Mouse (Mus musculus): ENCODE results near the gene Bcl11a.

The Bcl11a gene

GRCm38 (mm10) chr11:24132358-24132757, 54.5 kb downstream of the Bcl11a start:
- DNase-seq (ENCODE audit: low read depth), result no peak

GRCm38 (mm10) chr11:24132853-24133252, 55.0 kb downstream of the Bcl11a start:
- no peak for DNase-seq (ENCODE audit: low read depth)

- no peak for DNase-seq (ENCODE audit: low read depth)
Measured at GRCm38 (mm10) chr11:24133484-24133883, 55.6 kb downstream of the Bcl11a start.

GRCm38 (mm10) chr11:24133928-24134327, 56.1 kb downstream of the Bcl11a start:
- DNase-seq (ENCODE audit: low read depth), result no peak

- no peak for DNase-seq (ENCODE audit: low read depth)
Measured at GRCm38 (mm10) chr11:24135244-24135643, 57.4 kb downstream of the Bcl11a start.

- no peak for DNase-seq (ENCODE audit: low read depth)
Measured at GRCm38 (mm10) chr11:24136084-24136785, 58.4 kb downstream of the Bcl11a start.

GRCm38 (mm10) chr11:24137891-24138290, 60.0 kb downstream of the Bcl11a start:
- DNase-seq (ENCODE audit: low read depth), result no peak

GRCm38 (mm10) chr11:24138600-24139375, 60.9 kb downstream of the Bcl11a start:
- DNase-seq (ENCODE audit: low read depth), result no peak

GRCm38 (mm10) chr11:24139432-24139831, 61.6 kb downstream of the Bcl11a start:
- no peak for DNase-seq (ENCODE audit: low read depth)

- DNase-seq (ENCODE audit: low read depth), result no peak
Measured at GRCm38 (mm10) chr11:24139952-24140351, 62.1 kb downstream of the Bcl11a start.

- no peak for DNase-seq (ENCODE audit: low read depth)
Measured at GRCm38 (mm10) chr11:24140948-24141347, 63.1 kb downstream of the Bcl11a start.

- no peak for DNase-seq (ENCODE audit: low read depth)
Measured at GRCm38 (mm10) chr11:24141479-24142251, 63.8 kb downstream of the Bcl11a start.

- no peak for DNase-seq (ENCODE audit: low read depth)
Measured at GRCm38 (mm10) chr11:24142316-24142715, 64.5 kb downstream of the Bcl11a start.

GRCm38 (mm10) chr11:24144159-24144946, 66.5 kb downstream of the Bcl11a start:
- DNase-seq (ENCODE audit: low read depth), result no peak

- DNase-seq (ENCODE audit: low read depth), result no peak
Measured at GRCm38 (mm10) chr11:24146034-24146433, 68.2 kb downstream of the Bcl11a start.

GRCm38 (mm10) chr11:24146437-24146836, 68.6 kb downstream of the Bcl11a start:
- DNase-seq (ENCODE audit: low read depth), result no peak

GRCm38 (mm10) chr11:24147698-24148097, 69.8 kb downstream of the Bcl11a start:
- DNase-seq (ENCODE audit: low read depth), result no peak

GRCm38 (mm10) chr11:24148545-24148944, 70.7 kb downstream of the Bcl11a start:
- no peak for DNase-seq (ENCODE audit: low read depth)

- no peak for DNase-seq (ENCODE audit: low read depth)
Measured at GRCm38 (mm10) chr11:24149462-24150220, 71.8 kb downstream of the Bcl11a start.

GRCm38 (mm10) chr11:24152076-24152784, 74.4 kb downstream of the Bcl11a start:
- no peak for DNase-seq (ENCODE audit: low read depth)

Data from fibroblast of lung, adult 2 months (primary cell).